Mouse (Mus musculus) v-Abl transformed pro-B cells (cell line): ENCODE measurements at regions not wholly inside any gene's neighbourhood (a gene's known extent, or its start where the extent isn't known, plus 50 kb on each side); places are given as distances from the start of the nearest gene placed in this dataset.

Experiments used
- in situ Hi-C, 2 experiments: fragments of 400-800 bp; cut with MboI; formaldehyde crosslinking; loops; one replicate each; pipeline ENCODE4 v1.15.1; 2025; ENCODE audit not compliant: unreplicated experiment in 2 of 2

DNA sequence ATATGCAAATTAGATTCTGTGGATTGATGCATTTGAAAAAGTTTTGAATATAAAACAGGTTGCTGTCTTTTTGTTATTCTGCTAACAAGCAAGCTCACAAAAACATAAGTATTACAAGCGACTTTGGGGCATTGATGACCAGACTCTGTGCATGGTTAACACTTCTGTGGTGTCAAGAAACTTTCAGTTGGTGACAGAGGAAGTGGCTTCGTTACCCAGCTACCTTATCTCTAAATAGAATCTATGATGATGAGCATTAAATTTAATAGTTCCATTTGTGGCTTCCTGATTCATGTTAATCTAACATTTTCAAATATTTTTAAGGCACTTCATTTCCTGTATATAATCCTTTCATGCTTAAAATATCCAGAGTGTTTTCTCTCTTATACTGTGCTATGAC, 100.8 kb downstream of the Tm2d1 start:
- in situ Hi-C loops: no loop called here

DNA sequence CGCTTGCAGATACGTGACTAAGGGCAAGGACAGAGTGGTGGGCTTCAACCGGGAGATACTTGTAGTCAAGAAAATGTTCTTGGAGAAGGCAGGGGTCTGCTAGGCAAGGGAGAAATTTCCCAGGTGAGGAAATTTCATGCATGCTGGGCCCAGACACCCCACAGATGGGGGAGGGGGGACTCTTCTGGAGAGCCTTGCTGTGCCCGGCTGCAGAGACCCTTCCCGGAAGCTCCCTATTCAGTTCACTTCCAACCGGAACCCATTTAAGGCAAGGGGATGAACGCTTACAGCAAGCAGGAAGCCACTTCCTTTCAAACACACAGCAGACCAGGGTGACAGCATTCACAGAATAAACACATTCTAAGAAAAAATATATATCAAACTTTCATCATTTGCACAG, 124.8 kb downstream of the Tm2d1 start:
- in situ Hi-C loops: no loop called here

DNA sequence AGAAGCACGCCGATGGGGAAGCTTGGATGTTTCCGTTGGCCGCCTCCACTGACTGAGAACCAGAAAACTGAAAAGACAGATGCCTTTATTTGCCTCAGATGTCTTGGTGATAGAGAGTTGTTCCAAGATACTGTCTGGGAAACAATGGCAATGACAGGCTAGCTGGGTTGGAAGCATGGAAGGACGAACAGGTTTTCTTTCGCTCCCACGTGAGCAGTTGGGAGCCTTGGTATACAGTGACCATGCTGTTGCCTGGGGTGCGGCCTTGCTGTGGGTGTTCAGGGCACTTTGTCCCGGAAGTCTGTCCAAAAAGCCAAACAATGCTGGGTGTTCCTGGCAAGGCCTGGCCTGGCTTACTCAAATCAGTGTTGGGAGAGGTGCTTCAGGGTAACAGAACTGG, 125.4 kb downstream of the Tm2d1 start:
- in situ Hi-C loops: no loop called here

DNA sequence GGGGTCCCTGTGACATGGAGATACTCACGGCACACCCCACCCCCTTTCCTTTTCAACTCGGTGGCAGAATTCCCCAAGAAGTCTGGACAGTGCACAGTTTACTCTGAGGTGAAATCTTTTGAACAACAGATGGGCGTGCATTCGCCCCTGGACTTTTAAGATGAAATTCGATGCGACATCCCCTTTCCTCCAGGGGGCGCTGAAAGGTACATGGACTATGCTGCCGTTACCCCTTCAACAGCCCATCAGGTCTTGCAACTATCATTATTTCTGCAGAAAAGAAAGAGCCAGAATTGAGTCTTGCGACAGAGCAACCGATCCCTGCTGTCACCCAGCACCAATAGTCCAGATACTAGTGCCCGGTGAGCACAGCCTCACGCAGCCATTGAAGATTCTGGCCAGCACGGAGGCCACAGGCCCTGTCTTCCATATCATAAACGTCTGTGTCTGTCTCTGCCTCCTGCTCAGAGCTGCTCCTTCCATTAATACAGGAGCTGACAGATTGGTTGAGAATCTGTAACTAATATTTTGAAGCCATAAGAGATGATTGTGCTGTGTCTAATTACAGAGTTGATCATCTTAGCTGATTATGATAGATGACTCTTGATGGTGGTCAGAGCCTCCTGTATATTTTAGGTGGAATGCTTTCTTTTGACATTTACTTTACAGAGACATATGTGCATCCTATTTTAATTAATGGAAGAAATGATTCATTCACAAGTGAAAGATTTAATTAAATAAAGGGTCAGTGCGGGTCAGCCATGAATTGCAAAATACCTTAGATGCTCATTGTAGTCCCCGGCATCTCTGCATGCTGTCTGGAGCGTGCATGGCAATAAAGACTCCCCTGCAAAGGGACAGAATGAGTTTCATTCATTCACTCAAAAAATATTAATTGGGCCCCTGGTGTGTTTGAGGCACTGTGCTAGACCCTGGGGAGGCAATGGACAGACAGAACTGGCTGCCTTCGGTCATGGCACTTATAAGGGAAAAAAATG, 128.0 kb downstream of the Tm2d1 start:
- in situ Hi-C loops: no loop called here

DNA sequence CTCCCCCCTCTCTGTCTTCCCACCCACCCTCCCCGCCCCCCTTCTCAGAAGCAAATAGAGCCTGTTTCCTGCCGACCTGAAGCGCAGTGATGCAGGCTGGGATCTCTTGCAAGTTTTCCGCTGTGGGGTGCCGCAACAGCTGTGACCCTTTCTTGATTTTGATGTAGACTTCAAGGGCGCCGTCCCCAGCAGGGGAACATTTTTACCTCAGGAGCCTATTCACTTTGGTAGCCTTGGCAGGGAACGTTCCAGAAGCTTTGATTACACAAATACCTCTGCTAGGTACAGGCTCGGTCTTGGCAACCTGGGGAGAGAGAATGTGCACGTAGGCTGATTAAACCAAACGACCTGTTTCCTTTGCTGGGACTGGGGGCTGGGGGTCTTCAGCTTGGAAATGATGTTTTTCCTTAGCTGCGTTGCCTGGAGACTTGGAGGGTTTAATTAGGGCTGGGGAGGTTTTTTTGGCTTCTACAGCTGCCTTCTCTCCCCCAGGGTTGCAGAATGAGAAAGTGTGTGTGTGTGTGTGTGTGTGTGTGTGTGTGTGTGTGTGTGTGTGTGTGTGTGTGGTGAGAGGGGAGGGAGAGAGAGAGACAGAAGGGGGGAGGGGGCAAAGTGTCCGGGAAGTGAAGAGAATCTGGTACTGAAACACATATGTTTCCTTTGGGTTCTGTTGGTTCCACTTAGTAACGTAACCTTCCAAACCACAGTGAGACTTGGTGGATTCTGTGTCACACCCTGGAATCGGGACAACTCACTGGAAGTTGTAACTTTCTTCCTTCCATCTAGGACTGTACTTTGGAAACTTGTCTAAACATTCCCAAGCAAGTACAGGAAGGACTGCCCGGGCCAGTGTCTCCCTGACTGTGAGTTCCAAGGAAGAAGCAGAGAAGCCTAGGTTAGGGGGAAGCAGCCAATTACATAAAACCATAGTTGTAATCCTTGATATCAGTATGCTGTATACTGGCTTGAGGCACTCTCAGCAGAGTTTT, 138.9 kb downstream of the Tm2d1 start:
- in situ Hi-C loops: loop anchor here (5.0 to 25.0 kb wide), 4 partner anchors 193 to 679 kb away; no protein-coding TSS in a partner anchor

DNA sequence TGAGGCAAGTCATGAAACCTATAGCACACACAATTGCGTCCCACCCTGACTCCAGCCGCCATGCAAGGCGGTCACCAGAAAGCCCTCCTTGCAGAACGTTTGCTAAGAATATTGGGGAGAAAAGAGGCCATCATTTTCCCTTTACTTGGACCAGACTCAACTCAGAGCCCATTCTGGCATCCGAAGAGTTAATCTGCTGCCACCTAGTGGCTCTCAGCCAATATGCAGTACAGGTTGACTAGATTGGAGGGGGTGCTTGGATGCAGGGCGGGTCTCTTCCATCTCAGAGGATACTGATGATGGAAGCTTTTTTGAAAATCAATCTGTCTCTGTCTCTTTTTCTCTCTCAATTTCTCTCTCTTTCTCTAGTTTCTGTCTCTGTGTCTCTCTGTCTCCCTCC, 139.6 kb downstream of the Tm2d1 start:
- in situ Hi-C loops: loop anchor here (5.0 to 25.0 kb wide), 4 partner anchors 194 to 679 kb away; no protein-coding TSS in a partner anchor

DNA sequence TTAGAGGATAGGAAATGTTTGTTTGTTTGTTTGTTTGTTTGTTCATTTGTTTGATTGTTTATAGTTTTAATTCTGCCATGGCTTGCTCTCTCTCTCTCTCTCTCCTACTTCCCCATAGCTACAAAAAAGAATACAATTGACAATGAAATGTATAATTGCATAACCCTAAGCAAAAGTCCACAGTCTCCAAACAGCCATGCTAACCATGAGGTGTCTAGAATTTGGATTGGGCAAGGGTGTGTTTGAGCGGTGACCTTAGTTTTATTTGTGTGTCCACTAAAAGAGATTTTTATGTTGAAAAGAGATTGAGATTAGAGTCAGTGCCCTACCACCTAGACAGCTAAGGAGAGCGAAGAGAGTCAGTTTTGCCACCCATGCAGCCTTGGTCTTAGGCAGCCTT, 141.2 kb downstream of the Tm2d1 start:
- in situ Hi-C loops: loop anchor here (5.0 to 25.0 kb wide), 4 partner anchors 195 to 677 kb away; no protein-coding TSS in a partner anchor

DNA sequence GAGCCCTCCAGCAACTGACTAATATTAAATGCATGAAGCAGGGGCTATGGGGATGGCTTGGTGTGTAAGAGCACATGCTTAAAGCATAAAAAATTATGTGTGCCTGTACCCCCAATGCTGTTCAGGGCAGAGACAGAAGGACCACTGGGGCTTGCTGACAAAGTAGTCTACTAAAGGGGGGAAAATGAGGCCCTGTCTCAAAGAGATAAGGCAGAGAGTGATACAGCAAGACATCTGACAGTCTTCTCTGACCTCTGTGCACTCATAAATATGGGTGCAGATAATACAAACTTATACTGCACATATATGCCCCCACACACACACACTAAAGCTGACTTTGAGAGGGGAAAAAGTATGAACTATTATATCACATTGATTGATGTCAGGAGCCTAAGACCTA, 142.8 kb downstream of the Tm2d1 start:
- in situ Hi-C loops: loop anchor here (5.0 to 25.0 kb wide), 4 partner anchors 197 to 675 kb away; no protein-coding TSS in a partner anchor

DNA sequence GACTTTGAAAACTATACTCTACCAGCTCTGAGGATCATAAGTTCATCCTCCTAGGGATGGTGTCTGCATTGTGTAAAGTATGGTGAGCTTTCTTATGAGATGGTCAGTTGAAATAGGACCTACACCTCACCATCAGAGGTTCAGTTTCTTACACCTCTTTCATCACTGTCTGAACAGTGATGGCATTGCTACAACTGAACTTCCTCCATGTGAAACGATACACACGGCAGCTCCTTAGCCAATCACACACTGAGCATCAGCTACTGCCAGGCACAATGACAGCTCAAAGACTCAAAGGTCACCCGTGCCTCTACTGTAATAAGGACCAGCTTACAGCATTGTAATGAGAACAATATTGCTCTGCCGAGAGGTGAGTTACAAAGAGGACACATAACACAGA, 145.0 kb downstream of the Tm2d1 start:
- in situ Hi-C loops: loop anchor here in 1 of 2 experiments (25.0 kb wide), 1 partner anchor 199 kb away; no protein-coding TSS in a partner anchor

DNA sequence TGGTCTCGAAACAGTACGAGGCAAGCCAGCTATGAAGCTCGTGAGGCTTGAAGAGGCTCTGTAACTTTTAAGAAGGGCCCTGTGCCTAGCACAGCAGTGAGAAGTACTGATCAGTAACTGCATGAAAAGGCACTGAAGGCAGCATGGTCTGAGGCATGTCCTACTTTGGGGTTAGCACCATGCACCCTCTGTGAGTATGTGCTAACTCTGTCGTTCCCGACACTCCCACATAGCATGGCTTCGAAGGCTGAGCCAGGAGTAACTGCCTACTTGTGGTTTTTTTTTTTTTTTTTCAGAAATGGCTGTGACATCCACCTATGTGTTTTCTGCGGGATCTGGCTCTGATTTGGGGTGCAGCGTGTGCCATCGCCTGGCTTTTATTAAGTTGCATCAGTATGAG, 145.6 kb downstream of the Tm2d1 start:
- in situ Hi-C loops: loop anchor here in 1 of 2 experiments (25.0 kb wide), 1 partner anchor 200 kb away; no protein-coding TSS in a partner anchor

DNA sequence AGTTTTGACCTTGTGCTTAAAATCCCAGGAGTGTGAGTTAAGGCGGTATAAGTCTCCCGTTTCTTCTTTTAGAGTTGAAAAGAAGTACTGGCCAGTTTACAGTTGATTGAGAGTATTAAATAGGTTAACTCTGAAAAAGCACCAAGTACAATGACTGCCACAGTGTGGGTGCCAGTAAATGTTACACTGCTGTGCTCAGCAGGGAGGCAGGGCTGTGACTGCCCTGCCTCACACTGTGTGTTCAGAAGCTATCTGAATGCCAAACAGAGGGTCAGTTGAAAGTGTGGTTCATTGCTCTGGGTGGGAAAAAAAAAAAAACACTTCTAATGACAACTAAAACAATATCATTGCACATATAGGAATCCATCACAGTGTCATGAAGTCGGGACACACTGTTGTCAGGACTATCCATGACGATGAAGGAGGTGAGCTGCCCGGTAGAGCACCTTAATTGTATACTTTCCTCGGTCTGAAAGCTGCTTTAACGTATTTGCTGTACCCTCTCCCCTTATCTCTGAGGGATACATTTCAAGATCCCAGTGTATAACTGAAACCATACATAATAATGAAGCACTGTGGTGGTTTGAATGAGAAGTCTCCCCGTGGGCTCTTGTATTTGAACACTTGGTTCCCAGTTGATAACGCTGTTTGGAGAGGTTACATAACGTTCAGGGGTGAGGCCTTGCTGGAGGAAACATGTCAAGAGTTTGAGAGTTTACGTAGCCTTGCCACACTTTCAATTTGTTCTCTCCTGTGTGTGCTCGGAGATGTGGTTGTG, 146.9 kb downstream of the Tm2d1 start:
- in situ Hi-C loops: loop anchor here in 1 of 2 experiments (25.0 kb wide), 1 partner anchor 201 kb away; no protein-coding TSS in a partner anchor

DNA sequence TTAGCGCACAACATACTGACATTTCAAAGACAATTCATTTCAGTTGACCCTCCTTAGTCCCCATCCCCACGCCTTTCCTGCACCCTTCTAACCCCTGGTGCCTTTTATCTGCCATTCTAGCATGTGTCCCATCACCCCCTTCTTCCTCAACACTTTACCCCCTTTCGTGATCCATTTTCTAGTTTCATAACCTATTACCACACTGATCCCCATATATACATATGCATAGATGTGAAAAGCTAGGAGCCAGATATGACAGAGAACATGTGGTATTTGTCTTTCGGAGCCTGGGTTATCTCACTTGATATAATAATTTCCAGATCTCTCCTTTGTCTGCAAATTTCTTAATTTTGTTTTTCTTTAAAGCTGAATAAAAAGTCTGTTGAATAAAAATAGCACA, 154.9 kb downstream of the Tm2d1 start:
- in situ Hi-C loops: loop anchor here in 1 of 2 experiments (25.0 kb wide), 1 partner anchor 209 kb away; no protein-coding TSS in a partner anchor

DNA sequence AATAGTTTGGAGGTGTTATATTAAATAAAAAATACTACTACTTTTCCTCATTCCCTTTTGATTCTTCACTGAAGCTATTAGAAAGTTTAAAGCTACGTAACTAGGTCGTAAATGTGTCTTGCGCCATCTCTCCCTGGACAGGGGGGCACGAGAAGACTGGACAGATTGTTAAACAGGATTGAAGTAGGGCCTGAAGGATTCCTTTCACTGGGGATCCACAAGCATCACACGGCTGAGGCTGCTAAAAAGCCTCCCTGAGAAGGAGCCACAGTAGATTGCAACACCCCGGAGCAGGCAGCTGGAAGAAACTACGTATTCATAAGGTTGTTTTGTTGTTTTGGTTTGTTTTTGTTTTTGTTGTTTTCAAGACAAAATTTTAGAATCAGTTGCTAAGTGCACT, 158.7 kb downstream of the Tm2d1 start:
- in situ Hi-C loops: no loop called here

DNA sequence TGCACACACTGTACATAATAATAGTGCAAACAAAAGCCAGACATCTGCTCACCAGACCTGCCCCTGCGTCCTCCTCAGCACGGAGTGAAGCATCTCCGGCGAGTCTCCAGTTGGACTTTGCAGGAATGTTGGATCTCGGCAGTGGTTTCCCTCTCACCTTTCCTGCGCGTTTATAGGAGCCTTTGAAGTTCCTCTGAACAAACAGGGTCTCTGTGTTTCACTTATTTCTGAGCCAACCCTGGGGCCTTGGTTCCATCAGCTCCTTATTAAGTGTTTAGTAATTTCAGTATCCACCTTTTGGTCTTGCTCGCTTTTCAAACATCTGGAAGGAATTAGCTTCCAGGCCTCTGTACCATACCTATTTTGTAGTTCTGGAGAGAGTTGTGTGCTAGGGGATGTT, 159.7 kb downstream of the Tm2d1 start:
- in situ Hi-C loops: no loop called here

DNA sequence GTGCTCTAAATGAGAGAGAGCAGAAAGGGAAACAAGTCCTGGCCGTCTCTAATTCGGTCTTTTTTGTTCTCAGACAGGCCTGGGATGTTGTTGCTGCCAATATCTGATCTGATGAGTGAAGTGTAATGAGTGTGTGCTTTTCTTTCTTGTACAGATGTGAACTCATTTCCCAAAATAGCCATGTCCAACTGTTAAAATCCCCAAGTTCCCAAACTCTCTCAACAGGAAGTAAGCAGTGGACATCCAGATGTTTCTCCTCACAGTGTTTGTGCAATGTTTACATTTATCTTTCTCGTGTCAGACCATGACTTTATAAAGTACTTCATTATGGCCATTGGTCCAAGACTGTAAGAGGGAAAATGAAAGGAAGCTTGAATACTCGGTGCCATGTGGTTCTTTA, 161.5 kb downstream of the Tm2d1 start:
- in situ Hi-C loops: no loop called here

DNA sequence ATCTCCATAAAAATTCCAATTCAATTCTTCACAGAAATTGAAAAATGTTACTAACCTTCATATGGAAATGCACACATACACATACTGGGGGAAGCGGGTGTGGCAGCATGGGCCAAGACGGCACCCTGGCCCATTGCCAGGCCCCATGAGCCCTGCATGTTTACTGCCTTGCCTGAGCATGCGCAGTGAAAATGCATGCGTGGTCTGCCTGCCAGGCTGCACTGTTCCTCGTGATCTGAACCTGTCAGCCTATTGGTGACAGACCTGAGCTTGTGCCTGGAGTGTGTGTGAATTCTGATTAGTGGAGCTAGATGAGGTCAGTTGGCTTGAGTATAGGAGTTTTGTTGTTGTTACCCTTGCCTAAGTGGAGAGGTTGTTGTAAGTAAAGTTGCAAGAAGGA, 167.9 kb downstream of the Tm2d1 start:
- in situ Hi-C loops: no loop called here

DNA sequence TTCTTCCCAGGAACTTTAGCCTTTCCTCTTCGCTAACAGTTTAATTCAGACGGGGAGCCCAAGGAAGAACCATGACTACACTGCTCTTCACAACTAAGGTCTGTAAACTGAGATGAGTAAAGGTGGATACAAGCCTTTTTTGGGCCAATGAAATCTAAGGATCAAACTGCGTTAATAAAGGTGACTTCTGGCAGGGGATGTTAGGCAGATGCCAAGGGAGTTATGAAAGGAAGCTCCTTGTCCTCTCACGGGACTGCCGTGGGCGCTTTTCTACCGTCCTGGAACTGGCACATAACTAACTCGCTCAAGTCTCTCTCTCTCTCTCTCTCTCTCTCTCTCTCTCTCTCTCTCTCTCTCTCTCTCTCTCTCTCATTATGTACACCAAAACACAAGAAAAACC, 175.7 kb downstream of the Tm2d1 start:
- in situ Hi-C loops: no loop called here

DNA sequence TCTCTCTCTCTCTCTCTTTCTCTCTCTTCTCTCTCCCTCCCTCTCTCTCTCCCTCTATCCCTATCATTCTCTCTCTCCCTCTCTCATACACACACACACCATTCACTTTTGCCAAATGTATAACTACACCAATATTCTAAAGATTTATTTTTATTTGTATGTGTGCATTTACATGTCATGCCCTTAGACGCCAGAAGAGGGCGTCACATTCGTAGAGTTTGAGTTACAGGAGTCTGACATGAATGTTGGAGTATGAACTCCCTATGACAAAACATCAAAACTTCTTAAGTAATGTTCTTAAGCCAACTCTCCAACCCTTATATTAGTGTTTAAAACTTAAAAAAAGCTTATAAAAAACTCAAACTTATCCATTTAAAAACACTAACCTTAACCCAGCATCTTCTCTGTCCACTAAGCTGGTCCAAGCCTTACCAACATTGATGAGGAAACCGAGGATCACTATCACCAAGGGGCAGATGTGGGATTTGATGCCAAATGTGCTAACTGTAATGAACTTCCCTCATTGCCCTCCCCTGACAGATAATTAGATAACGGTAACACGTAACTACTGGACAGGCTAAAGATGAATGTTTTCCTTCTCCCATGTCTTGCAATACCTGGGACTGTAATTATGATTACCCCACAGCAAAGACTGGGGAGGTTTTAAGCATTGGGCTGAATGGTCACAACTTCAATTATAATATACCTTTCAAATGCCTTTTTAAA, 176.7 kb downstream of the Tm2d1 start:
- in situ Hi-C loops: no loop called here

DNA sequence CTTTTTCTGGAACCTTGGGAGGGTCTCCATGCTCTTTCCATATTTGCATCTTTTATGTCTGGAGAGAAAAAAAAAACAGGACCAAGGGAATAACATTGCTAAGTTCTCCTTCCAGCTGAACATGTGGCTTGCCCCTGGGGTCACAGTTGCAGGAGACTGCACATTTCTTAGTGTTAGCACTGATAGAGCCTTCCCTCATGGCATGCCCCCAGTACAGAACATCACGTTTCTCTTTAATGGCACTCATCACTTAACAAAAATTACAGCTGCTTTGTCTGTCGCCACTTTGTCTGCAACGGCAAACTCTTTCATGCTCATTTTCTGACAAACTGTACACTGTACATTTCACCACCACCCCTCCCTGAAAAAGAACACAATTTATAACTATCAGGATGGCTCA, 180.0 kb downstream of the Tm2d1 start:
- in situ Hi-C loops: no loop called here
